Mouse (Mus musculus) layer of hippocampus, adult 18-20 months (tissue): Measurements from ENCODE around the gene Sdhaf2. TPM values are rescaled to one million over a fixed set of nuclear protein-coding genes. Genes with fewer than 3 reads are reported as not detected.

ENCODE experiments used
- DNase-seq, 2 experiments: peaks; one replicate each; pipeline ENCODE4 v3.0.0; 2022; ENCODE audit warnings: low spot score in 2 of 2
- total RNA-seq, 2 experiments: library from RNA; stranded (reverse); gene quantifications; 2 replicates each; pipeline ENCODE4 v1.2.3; 2021

Gene Sdhaf2
- total RNA-seq, 2 experiments from 2014 or later, result 51.3 to 55.5 TPM

DNA sequence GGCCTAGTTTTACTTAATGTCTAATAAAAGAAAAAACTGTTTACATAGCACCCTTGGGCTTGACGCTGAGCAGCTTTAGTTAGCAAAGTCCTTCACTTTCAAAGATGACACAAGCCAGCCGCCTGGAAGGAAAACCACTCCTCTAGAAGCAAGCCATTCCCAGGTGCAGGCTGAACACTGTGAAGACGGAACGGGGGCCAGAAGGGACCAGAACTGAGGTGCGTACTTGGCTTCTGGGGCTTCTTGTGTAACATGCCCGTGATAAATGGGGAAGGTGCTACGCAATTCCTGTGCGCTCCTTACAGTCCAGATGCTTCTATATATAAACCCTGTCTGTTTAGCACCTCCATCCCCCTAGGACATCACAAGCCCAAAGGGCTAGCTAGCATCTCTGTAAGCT is 25.4 kb downstream of the Sdhaf2 start:
- no peak for DNase-seq

DNA sequence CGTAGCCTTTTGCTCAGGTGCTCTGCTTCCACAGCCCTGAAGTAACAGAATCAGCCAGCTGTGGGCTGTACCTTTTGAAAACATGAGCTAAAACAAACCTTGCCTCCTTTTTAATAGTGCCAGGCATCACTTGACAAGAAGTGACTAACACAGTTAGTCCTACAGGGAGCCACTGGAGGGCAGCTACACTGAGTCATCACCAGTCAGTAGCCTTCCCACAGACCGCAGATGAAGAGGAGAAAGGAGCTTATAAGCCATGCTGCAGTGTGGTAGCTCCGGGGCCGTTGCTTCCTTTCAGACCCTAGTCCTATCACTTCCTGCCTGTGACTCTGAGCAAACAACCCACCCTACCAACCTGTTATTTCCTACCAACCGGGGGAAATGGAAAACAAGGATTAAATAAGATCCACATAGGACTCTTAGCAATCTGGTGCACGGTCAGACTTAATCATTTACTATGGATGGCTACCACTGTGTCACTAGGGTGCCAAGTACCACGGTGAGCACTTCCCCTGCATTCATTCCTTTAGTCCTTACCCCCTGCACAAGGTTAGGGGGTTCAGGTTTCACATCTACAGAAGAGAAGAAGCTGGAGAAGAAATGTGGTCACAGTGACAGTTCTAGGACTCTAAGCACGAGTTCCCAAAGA is 28.3 kb downstream of the Sdhaf2 start:
- DNase-seq, result no peak

DNA sequence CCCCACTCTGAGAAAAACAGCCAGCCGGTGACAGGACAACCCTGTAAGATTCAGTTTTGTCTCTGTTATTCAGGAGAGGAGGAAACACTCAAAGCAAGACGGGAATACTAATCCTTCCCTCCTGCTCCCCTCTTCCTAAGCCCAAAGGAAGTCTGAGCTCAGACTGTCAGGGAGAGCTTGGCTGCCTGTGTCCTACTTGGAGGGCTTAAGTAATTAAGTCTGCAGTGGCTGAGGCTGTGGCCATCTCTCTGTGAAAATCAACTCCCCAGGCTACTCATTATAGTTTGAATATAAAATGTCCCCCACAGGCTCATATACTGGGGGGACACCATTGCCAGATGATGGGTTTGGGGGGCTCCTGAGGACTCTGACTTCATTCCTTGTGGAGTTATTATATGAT is 29.0 kb downstream of the Sdhaf2 start:
- DNase-seq, result no peak

DNA sequence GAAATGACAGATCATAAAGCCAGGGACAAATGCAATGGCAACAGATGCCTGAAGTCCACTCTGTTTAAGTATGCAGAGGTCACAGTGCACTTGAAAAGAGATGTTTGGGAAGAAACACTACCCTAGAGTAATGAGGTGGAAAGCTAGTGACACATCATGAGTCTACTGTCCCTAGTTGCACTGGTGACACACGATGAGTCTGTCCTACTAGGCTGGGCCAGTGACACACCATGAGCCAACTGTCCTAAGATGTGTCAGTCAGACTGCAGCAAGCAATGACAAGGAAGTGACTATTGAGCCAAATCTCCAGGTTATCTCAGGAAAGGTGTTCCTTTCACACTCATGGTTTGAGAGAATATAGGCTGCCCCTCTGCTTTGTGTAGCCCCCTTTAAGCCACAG is 30.3 kb downstream of the Sdhaf2 start:
- no peak for DNase-seq

DNA sequence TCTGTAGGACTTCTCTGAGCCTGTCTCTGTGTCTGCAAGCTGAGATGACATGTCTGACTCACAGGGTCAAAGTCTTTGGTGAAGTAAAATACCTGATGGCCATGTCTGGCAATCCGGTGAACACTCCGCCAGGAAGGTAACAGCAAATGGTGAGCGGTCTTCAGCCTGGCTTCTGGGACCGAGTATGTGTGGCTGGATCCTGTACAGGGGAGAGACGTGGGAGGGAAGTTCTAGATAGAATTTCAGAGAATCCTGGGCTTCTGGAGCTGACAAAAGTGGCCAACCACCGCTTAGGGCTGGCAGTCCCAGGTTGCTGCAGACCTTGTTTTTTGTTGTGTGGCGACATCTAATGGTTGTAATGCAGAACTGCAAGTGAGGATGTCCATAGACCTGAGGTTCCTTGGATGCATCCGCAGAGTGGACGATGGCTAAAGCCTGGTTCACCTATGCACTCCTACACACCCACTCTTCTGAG is 39.6 kb downstream of the Sdhaf2 start:
- DNase-seq, result peak; percentile 60 to 83

DNA sequence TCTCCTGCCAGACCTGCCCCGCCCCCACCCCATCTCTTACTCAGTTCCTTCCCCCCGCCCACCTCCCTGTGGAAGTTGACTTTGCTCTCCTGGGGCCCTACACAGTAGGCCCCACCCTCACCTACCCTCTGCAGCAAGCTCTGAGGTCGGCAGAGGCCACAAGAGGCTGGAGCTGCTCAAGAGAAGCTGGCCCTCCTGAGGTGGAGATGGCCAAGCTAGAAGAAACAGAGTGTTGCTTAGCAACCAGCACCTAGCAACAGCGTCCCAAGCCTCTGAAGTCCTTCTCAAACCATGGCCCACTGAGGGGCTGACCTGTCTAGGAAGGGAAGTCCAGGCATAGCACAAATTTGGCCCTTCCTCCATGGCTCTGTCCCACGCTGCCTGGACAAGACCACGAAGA is 43.2 kb downstream of the Sdhaf2 start, which contains the start of gene Ppp1r32:
Gene Ppp1r32 (minus strand): TSS at position 226 of the 400 bp plus-strand sequence.
- DNase-seq, result no peak

DNA sequence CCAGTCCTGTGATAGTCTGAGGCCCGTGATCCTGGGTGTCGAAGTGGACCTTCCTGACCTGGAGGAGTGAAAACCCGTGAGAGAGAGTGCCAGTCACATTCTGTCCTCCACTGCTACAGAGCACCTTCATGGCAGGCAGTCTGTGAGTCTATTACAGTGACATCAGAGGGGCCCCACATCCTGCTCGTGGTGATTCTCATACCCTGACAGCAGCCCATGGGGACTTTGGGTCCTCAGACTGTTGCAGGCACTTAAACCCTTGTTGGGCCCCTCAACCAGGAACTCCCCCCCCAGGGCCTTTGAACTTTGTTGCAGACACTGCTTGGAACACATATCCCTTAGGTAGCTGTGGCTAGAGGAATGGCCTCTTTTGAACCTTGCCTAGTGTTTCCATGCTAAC is 46.4 kb downstream of the Sdhaf2 start:
- DNase-seq, result no peak

DNA sequence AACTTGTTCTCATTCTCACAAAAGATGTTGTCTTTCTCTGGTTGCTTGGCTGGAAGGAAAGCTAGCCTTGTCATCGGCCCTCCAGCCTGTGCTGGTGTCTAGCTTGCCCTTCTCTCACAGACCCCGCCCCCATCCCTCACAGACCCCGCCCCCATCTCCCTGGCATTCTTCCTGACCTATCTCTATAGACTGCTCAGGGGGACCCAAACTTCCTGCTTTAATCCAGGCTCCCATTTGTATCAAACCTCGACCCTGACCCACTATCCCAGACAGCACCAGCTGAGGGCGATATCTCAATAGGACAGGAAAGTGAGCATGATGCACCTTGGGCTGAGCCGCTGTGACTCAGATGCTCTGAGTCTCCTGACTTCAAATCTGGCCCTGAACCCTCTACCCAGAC is 52.2 kb downstream of the Sdhaf2 start:
- no peak for DNase-seq

DNA sequence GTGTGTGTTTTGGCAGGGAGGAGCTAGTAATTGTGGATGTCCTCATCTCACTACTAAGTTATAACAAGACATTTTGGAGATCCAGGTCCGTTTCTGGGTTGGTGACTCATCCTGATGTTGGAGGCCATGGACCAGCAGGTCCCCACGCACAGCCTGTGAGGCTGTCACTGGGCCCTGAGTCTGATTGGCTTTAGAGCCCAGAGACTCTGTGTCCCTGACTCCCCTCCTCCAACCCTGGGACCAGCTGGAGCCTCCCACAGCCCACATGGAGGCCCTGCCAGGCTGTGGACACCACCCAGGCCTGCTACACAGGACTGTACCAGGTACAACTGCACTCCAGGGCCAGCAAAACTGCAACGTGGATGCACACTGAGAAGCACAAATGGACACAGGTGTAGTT is 53.0 kb downstream of the Sdhaf2 start:
- DNase-seq, result no peak

DNA sequence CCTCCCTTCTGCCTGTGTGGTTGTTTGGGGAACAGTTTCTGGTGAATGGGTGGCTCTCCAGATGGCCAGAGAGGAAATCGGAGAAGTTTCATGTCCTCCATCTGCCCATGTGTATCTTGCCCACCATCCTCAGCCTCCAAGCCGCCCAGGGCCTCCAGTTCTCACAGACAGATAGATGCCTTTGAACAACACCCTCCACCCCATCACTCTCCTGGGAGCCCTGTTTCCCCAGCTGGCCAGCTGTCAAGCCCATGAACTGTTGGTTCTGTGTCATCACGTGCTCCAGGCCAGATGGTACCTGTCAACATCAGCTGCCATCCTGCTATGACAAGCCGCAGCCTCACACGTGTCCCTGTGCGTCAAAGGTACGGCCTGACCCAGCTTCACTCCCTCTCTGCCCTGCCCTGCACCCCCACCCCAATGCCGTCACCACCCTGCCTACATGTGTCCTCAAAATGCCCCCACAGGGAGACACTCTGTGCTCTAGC is 56.7 kb downstream of the Sdhaf2 start:
- peak; percentile 56 to 76 for DNase-seq

DNA sequence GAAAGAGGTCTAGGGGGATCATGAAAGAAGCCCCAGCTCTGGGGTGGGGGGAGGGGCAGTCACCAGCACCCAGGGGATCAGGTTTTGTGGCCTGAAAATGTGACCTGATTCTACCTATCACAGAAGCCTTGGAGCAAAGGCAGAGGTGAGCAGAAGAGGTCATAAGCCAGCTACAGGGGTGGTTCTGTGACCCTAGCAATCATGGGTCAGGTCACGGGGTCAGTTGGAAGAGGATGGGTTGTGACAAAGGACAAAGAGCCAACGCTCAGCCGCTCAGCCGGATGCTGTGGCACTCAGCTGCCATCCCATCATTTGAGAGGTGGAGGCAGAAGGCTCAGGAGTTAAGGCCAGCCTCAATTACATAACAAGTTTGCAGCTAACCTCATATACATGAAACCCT is 61.5 kb downstream of the Sdhaf2 start:
- DNase-seq, result no peak

DNA sequence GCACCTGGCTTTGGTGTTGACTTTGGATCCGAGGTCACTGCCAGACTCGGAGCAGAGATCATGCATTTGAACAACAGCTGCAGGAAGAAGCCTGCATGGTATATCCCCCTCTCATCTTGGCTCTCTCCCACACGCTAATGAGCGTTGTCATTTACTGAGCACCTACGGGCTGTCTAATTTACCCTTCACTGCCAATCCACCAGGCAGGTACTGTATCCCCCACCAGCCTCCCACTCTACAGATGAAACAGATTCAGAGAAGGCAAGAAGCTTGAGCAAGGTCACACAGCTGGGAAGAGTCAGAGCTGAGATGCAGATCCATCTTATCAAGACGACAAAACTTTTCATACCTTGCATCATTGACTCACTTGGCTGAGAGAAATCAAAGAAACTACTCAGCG is 64.4 kb downstream of the Sdhaf2 start:
- no peak for DNase-seq

DNA sequence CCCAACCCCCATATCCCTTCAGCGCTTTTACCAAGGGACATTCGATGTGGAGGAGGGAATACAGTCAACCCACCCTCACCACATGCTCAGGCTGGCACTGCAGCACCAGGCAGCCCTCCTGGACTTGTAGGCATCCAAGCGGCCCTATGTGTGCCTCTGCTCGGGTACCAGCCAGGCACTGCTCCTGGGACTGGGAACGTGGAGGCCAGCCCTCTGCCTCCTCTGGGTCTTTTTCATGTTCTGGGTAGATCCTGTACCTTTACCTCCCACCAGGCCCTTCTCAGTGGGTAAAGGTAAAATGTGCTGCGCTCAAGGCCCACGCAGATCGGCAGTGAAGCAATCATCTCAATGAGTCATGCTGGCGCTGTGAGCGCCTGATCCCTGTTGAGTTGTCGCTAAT is 66.0 kb downstream of the Sdhaf2 start:
- peak; percentile 66 to 86 for DNase-seq

DNA sequence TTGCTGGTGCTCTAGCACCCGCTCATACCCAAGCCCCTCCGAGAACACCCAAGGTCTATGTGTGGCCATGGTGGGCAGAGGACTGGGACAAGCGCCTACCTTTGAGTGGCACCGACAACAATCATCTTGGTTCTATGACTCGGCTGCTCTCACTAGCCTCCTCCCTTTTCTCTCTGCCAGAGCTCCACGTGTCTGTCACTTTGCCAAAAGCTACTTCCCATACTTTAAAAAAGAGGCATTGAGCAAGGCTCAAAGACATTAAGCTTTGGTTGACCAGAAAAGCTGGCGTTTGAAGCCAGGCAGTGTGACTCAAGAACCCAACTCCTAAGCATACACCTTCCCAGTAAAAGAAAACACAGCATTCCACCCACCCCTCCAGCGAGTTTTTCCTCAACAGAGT is 67.8 kb downstream of the Sdhaf2 start:
- DNase-seq, result peak in 1 of 2 experiments; percentile 58

DNA sequence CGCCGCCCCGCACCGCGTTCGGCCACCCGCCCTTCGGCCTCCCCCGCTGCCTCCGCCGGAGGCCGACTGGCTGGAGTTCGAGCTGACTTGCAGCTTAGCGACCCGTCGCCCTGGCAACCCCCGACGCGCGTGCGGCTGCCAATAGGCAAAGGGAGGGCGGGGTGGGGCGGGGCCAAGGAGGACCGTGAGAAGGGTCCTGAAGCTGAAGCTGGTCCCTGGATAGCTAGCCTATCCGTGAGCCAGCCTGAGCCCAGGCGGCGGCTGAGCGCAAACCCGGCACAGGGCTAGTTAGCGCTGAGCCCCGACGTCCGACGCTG is 68.5 kb downstream of the Sdhaf2 start:
- DNase-seq, result peak; percentile 64 to 78

DNA sequence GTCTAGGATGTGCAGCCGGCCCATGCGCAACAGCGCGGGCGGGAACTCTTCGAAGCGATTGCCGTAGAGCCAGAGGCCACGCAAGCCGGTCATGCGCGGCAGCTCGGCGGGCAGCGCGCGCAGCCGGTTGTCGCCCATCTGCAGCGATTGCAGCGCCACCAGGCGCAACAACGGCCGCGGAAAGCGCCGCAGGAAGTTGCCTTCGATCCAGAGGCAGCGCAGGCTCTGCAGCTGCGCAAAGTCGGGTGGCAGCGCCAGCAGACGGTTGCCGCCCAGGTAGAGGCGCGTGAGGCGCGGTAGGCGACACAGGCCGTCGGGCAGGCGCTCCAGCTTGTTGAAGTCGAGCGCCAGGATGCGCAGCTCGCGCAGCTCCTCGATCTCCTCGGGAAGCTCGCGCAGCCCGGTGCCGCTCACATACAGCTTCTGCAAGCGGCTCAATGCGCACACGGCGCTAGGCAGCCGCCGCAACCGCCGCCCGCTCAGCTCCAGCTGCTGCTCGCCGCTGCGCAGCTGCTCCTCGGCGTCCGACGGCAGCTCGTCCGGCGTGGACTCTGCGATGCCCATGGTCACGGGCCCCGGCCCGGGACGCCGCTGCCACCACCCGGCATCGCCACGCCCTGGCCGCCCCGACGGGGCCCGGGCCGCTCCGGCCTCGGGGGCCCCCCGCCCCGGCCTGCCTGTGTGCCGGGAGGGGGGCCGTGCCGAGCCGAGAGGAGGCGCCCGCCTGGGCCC is 69.0 kb downstream of the Sdhaf2 start, which contains the start of gene Lrrc10b:
Gene Lrrc10b (minus strand): TSS at position 722 of the 732 bp plus-strand sequence.
- peak; percentile 71 to 82 for DNase-seq

DNA sequence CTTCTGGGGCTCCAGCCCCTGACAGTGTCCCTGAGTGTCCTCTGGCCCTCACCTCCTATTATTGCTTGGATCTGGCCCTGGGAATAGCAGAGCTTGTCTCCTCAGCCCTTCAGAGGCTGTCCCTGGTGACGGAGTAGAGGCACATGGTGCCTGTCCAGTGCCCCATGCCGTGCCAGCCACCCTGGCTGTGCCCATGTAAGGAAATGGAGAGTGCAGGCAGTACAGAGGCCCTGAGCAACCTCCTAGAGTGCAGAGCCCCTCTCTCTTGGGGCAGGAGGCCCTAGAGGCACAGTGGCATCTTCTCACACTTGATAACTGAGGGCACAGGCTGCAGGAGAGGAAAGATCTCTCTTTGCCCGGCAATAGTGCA is 70.5 kb downstream of the Sdhaf2 start:
- no peak for DNase-seq

DNA sequence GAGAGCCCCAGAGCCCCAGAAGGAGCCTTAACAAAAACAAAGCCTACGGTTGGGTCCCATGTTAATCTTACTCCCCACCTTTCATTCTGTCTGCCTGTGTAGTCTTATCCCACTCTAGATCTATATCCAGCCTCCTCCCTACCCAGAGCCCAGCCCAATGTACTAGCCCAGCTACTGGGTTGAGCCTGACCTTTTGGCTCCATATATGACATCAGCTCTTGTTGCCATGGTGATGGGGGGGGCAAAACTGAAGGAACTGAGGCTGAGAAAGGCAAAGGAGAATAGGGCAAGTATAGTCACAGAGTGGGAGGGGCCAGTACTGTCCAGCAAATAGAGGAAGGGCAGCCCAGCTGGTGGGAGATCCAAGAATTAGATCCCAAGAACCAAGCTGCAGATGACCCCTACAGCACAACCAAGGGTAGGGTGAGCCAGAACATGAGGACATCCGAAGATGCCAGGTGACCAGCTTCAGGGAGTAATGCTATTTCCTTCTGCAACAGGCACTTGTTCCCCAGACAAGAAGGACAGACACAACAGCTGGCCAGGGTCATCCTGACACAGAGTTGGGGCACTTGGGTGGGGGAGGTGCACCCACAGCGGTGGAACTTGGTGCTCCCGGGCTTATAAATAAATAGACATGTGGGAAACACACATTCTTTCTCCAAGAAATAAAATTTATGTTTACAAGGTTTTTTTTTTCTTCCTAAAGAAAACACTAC is 71.1 kb downstream of the Sdhaf2 start:
- no peak for DNase-seq
